Mouse (Mus musculus) bone marrow, adult 2 months (tissue): ENCODE results near the gene Ybey.

Source experiments
- CTCF ChIP-seq: fragments of 200-500 bp; IDR thresholded peaks from 2 replicates; pipeline ENCODE4 v1.5.1; 2011; ENCODE audit warnings: low read length, control low read depth; ENCODE audit not compliant: control insufficient read depth, insufficient read depth
- POLR2A ChIP-seq: fragments of 200-500 bp; IDR thresholded peaks from 2 replicates; pipeline ENCODE4 v1.6.1; 2011; ENCODE audit warnings: low read depth, mild to moderate bottlenecking, control low read depth, low read length, borderline replicate concordance; ENCODE audit not compliant: control insufficient read depth

DNA sequence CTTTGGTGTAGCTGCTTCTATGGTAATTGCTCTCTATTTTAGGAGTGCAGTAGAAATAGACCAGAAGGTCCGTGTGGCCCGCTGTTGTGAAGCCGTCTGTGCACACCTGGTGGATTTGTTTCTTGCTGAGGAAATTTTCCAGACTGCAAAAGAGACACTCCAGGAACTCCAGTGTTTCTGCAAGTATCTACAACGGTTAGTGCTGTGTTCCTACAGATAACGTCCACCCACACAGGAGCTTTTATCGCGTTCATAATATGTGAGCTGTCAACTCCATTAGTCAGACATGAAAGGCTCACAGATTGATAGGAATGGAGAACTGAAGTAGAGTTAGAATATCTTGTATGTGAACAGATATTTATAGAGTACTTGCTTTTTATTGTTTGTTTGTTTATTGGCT lies 27.5 kb upstream of the Ybey start:
- TF ChIP-seq POLR2A (no peak), CTCF (no peak)
